Mouse (Mus musculus): ENCODE results near the gene Adam25. TPM values are rescaled to one million over a fixed set of nuclear protein-coding genes. Genes with fewer than 3 reads are reported as not detected.
"Not testable (repeated sequence)": the region's sequence is repeated elsewhere in the genome, so short reads cannot be mapped to it uniquely, and the experiment has no call there.

Gene Adam25
- total RNA-seq (2017): not detected in 3 replicates

DNA sequence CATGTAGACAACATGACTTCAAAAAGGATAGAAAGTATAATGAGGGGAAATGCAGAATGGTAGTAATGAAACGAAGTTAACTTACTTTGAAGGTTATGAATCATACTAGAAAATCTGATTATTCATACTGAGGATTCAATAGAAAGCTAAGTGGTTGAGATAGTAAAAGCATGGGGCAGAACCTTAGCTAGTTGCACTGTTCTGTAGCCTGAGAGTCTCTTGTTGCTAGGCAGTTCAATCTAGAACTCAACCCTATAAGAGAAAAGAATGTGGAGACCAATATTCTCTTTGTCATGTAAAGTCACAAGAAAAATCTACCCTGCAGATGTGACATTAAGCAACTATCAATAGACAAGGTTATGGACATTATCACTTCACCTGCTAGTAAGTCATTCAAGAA, at the start of gene Adam25:
TSS of gene Adam25 (plus strand) at position 301 of the 400 bp plus-strand sequence.
- not testable (repeated sequence) for ATAC-seq (replicated peaks; ENCODE audit: insufficient number of reproducible peaks, low FRiP score, low TSS enrichment, poor library complexity, severe bottlenecking)

- not testable (repeated sequence) for ATAC-seq (replicated peaks; ENCODE audit: insufficient number of reproducible peaks, low FRiP score, low TSS enrichment, poor library complexity, severe bottlenecking)
Observed at GRCm38 (mm10) chr8:40715406-40715805, 36.6 kb upstream of the Adam25 start.

DNA sequence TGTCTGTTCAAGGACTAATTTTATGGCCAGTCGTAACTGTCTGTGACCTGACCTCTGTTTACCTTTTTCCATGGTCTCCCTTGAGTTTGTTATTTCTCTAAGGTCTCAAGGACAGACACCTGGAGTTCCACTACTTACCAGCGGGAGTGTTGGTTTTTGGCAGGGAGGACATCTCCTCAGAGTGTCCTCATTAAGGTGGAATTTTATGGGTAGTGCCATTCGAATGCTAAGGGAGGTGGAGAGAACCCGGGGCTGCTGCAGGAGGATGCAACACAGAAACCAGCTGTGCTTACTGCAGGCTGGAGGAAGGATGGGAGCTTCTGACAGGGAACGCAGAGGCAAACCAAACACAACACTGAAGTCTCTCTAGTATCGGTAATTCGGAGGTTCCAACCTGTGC, 36.0 kb upstream of the Adam25 start:
- ATAC-seq (replicated peaks; ENCODE audit: insufficient number of reproducible peaks, low FRiP score, low TSS enrichment, poor library complexity, severe bottlenecking): no peak

- ATAC-seq (replicated peaks; ENCODE audit: insufficient number of reproducible peaks, low FRiP score, low TSS enrichment, poor library complexity, severe bottlenecking): no peak
Observed at GRCm38 (mm10) chr8:40783320-40783719, 31.3 kb downstream of the Adam25 start.

DNA sequence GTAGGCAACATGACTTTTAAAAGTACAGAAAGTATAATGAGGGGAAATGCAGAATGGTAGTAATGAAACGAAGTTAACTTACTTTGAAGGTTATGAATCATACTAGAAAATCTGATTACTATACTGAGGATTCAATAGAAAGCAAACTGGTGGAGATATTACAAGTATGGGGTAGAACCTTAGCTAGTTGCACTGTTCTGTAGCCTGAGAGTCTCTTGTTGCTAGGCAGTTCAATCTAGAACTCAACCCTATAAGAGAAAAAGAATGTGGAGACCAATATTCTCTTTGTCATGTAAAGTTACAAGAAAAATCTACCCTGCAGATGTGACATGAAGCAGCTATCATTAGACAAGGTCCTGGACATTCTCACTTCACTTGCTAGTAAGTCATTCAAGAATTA, 41.0 kb downstream of the Adam25 start, which contains the start of gene Adam20:
TSS of gene Adam20 (plus strand) at position 301 of the 400 bp plus-strand sequence.
- not testable (repeated sequence) for ATAC-seq (replicated peaks; ENCODE audit: insufficient number of reproducible peaks, low FRiP score, low TSS enrichment, poor library complexity, severe bottlenecking)

DNA sequence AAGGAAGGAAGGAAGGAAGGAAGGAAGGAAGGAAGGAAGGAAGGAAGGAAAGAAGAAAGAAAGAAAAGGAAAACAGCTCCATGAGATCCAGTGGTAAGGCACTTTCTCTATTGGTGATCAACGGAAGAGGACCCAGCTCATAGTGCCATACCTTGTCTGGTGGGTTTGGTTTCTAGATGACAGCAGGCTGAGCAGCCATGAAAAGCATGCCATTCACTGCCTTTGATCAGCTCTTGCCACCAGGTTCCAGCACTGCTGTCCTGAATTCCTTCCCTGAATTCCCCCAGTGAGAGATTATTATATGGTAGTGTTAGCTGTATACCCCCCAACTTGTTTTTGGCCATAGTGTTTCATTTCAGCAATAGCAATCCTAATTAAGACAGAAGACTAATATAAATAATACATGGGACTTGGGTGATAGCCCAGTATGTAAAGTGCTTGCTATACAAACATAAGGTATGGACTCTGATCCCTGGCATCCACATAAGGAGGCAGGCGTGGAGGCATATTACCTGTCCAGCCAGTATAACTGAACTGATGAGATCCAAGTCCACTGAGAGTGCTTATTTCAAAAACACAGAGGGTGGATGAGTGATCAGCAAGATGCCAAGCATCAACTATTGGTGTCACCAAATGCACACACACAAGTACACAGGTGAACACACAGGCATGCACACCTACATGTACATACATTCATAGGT, 51.5 kb downstream of the Adam25 start:
- no peak for ATAC-seq (replicated peaks; ENCODE audit: insufficient number of reproducible peaks, low FRiP score, low TSS enrichment, poor library complexity, severe bottlenecking)

Other genes with a start within 250 kb of the Adam25 start
- gene Adam24, start 77.1 kb upstream of the Adam25 start, total RNA-seq (2017): not detected in 3 replicates
- not detected in 3 replicates for gene Adam20, start 41.1 kb downstream of the Adam25 start, total RNA-seq (2017)
- not detected in 3 replicates for gene Adam39, start 70.8 kb downstream of the Adam25 start, total RNA-seq (2017)

Data from monocyte, adult 5-6 weeks (primary cell).